Mouse (Mus musculus) cerebral cortex, adult 2 months (tissue): ENCODE data around the gene Gm3015.

Experiments used
- WGBS: fragments of 180-500 bp; shearing (Covaris S2); methylation state at CpG from one replicate; pipeline ENCODE4 v1.1.7; 2018; 5-methylcytosine and 5-hydroxymethylcytosine counted together

Gene Gm3015

DNA sequence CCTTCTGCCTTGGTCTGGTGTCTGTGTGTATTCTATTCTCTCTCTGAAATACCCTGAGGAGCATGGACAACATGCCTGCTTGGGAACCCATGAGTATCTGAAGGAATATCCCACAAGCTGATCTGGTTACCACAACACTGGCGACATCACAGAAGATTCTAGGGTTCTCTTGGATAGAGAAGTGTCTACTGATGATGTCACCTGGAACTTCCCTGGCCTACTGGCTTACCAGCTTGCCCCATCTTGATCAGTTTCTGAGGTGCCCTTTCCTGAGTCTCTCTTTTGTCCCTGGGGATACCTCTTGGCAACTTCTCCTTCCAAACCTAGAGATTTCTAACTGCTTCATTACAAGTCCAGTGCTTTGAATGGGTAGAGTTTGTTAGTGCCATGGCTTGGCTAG is at the start of gene Gm3015:
Gene Gm3015 (minus strand): TSS at position 101 of the 400 bp plus-strand sequence.
- 91% methylated on average over 1 of the region's 1 CpGs for WGBS

DNA sequence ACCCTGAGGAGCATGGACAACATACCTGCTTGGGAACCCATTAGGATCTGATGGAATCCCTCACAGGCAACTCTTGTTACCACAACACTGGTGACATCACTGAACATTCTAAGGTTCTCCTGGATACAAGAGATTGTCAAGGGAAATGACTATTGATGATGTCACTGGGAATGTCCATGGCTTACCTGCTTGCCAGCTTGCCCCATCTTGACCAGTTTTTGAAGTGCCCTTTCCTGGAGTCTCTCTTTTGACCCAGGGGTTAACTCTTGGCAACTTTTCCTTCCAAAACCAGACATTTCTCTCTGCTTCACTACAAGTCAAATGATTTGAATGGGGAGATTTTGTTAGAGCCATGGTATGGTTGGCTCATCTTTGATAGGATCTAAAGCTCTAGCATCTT is 29.3 kb upstream of the Gm3015 start, which contains the start of gene Gm10377:
Gene Gm10377 (minus strand): TSS at position 101 of the 400 bp plus-strand sequence.

